Mouse (Mus musculus): Measurements from ENCODE around the gene Pawr. TPM values are rescaled to one million over a fixed set of nuclear protein-coding genes. Genes with fewer than 3 reads are reported as not detected.

The Pawr gene
- total RNA-seq, 2 experiments from 2014 or later, result 2.9 to 3.9 TPM

- intact Hi-C loops (cut with DNase I), result no loop called here
- no peak for DNase-seq
Observed at GRCm38 (mm10) chr10:108388410-108388915, 56.5 kb downstream of the Pawr start.

- DNase-seq, result no peak
- intact Hi-C loops (cut with DNase I), result no loop called here
Observed at GRCm38 (mm10) chr10:108389178-108389926, 57.4 kb downstream of the Pawr start.

- intact Hi-C loops (cut with DNase I), result no loop called here
- peak; percentile 62 for DNase-seq
Observed at GRCm38 (mm10) chr10:108389927-108390287, 58.0 kb downstream of the Pawr start.

GRCm38 (mm10) chr10:108391370-108391902 lies 59.5 kb downstream of the Pawr start:
- DNase-seq, result no peak
- intact Hi-C loops (cut with DNase I), result no loop called here

GRCm38 (mm10) chr10:108392151-108392550 lies 60.2 kb downstream of the Pawr start:
- DNase-seq, result no peak
- intact Hi-C loops (cut with DNase I), result no loop called here

- intact Hi-C loops (cut with DNase I), result no loop called here
Observed at GRCm38 (mm10) chr10:108394306-108394705, 62.4 kb downstream of the Pawr start.

GRCm38 (mm10) chr10:108395229-108395628 lies 63.3 kb downstream of the Pawr start:
- intact Hi-C loops (cut with DNase I), result no loop called here
- DNase-seq, result no peak

More at GRCm38 (mm10) chr10:108394306-108394705, 62.4 kb downstream of the Pawr start:
- DNase-seq, result no peak

- DNase-seq, result no peak
- intact Hi-C loops (cut with DNase I), result no loop called here
Observed at GRCm38 (mm10) chr10:108395647-108396046, 63.7 kb downstream of the Pawr start.

GRCm38 (mm10) chr10:108402751-108403150 lies 70.8 kb downstream of the Pawr start:
- DNase-seq, result no peak
- intact Hi-C loops (cut with DNase I), result no loop called here

- no peak for DNase-seq
- intact Hi-C loops (cut with DNase I), result no loop called here
Observed at GRCm38 (mm10) chr10:108403366-108403865, 71.5 kb downstream of the Pawr start.

- intact Hi-C loops (cut with DNase I), result no loop called here
- DNase-seq, result no peak
Observed at GRCm38 (mm10) chr10:108404087-108404486, 72.2 kb downstream of the Pawr start.

- intact Hi-C loops (cut with DNase I), result no loop called here
- no peak for DNase-seq
Observed at GRCm38 (mm10) chr10:108405076-108405475, 73.2 kb downstream of the Pawr start.

GRCm38 (mm10) chr10:108405931-108406330 lies 74.0 kb downstream of the Pawr start:
- no peak for DNase-seq

GRCm38 (mm10) chr10:108406798-108407754 lies 75.2 kb downstream of the Pawr start:
- no peak for DNase-seq
- intact Hi-C loops (cut with DNase I), result no loop called here

More at GRCm38 (mm10) chr10:108405931-108406330, 74.0 kb downstream of the Pawr start:
- intact Hi-C loops (cut with DNase I), result no loop called here

- intact Hi-C loops (cut with DNase I), result no loop called here
Observed at GRCm38 (mm10) chr10:108408025-108408424, 76.1 kb downstream of the Pawr start.

GRCm38 (mm10) chr10:108408437-108408836 lies 76.5 kb downstream of the Pawr start:
- no peak for DNase-seq
- intact Hi-C loops (cut with DNase I), result no loop called here

More at GRCm38 (mm10) chr10:108408025-108408424, 76.1 kb downstream of the Pawr start:
- DNase-seq, result no peak

- no peak for DNase-seq
- intact Hi-C loops (cut with DNase I), result no loop called here
Observed at GRCm38 (mm10) chr10:108408986-108409385, 77.1 kb downstream of the Pawr start.

- intact Hi-C loops (cut with DNase I), result no loop called here
- DNase-seq, result no peak
Observed at GRCm38 (mm10) chr10:108409529-108409928, 77.6 kb downstream of the Pawr start.

- intact Hi-C loops (cut with DNase I), result no loop called here
- DNase-seq, result no peak
Observed at GRCm38 (mm10) chr10:108414936-108415635, 83.2 kb downstream of the Pawr start.

- no peak for DNase-seq
- intact Hi-C loops (cut with DNase I), result no loop called here
Observed at GRCm38 (mm10) chr10:108417448-108417847, 85.5 kb downstream of the Pawr start.

Measured in left cerebral cortex, postnatal 4 days (tissue).